Comparison of ENCODE assay signal across 8 mouse cellular contexts in the genomic region with DNA sequence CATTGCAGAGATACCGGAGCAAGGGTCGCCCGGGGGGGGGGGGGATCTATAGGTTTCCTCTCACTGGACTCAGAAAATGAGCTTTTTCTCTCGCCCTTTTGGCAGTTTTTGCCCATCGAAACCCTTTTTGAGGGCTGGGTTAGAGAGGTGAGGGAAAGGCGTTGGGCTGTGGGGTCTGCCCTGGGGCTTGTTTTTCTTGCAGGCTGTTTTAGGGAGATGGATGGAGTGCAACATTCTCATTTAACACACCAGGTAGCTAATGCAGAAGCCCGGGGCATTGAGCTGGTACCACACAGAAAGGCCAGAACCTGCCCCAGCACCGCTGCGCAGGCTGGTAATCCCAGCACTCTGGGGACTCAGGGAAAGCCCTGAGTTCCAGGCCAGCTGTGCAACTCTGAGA. TPM values are rescaled to one million over a fixed set of nuclear protein-coding genes. Genes with fewer than 3 reads are reported as not detected.
DNase-seq lines count a peak whose midpoint lies in the region; ATAC-seq and TF ChIP-seq lines count a peak whose summit lies in the region.

No protein-coding gene starts in this region.

- no peaks in the 10 kb centered on the region for H3K4me1 ChIP-seq in lung, adult 2 months (ENCODE audit: control insufficient read depth, insufficient read depth, low read length)
- H3K4me1 ChIP-seq in hindbrain, embryonic 10.5 days (replicated peaks) = peaks cover 24% of the 10 kb centered on the region
- no peaks in the 10 kb centered on the region; the same call in 1 of the 2 replicates for H3K4me1 ChIP-seq in liver, embryonic 13.5 days (replicated peaks)

- peak overlapping the region; percentile 46 for H3K4me3 ChIP-seq in lung, adult 2 months (replicated peaks; ENCODE audit: extremely low read depth, low read depth, low read length)
- peak overlapping the region; percentile 66 for H3K4me3 ChIP-seq in hindbrain, embryonic 10.5 days
- peak overlapping the region; percentile 65 for H3K4me3 ChIP-seq in liver, embryonic 13.5 days (replicated peaks)

- no peak for DNase-seq in lung, adult 2 months
- DNase-seq in lung, postnatal 25 days (ENCODE audit: low spot score) = no peak
- peak; percentile 22 to 44 for DNase-seq in cerebellum, postnatal 25 days
- peak; percentile 11 for DNase-seq in hindbrain, embryonic 10.5 days (ENCODE audit: low spot score)
- no peak for DNase-seq in liver, embryonic 13.5 days
- DNase-seq in urinary bladder, adult 18-20 months (ENCODE audit: low spot score in 2 of 2) = no peak
- DNase-seq in gastrocnemius, adult 18-20 months (ENCODE audit: low spot score) = no peak
- no peak for DNase-seq in gastrocnemius, postnatal 25 days

- peaks cover 29% of the 10 kb centered on the region for H3K36me3 ChIP-seq in hindbrain, embryonic 10.5 days
- H3K36me3 ChIP-seq in liver, embryonic 13.5 days = no peaks in the 10 kb centered on the region

- no peak for TF ChIP-seq CTCF in lung, adult 2 months (IDR thresholded peaks at IDR 0.05; ENCODE audit: insufficient read depth, low read length)

- H3K27me3 ChIP-seq in hindbrain, embryonic 10.5 days (ENCODE audit: insufficient read depth, poor library complexity, severe bottlenecking) = peaks cover 48% of the 10 kb centered on the region
- peaks cover 35% of the 10 kb centered on the region for H3K27me3 ChIP-seq in liver, embryonic 13.5 days

- H3K9me3 ChIP-seq in hindbrain, embryonic 10.5 days = no peaks in the 10 kb centered on the region
- no peaks in the 10 kb centered on the region for H3K9me3 ChIP-seq in liver, embryonic 13.5 days (replicated peaks)

- peak overlapping the region; percentile 67; the same call in 1 of the 2 replicates for H3K9ac ChIP-seq in liver, embryonic 13.5 days

- peak overlapping the region; percentile 92 for H3K27ac ChIP-seq in hindbrain, embryonic 10.5 days
- no peak overlapping the region for H3K27ac ChIP-seq in liver, embryonic 13.5 days

- ATAC-seq in liver, embryonic 13.5 days (ENCODE audit: low read depth) = no peak

- no peak for TF ChIP-seq POLR2A in lung, adult 2 months (IDR thresholded peaks at IDR 0.05; ENCODE audit: borderline replicate concordance, extremely low read depth, low read depth, low read length)

- 42% methylated on average over 9 of the region's 9 CpGs for WGBS in lung, adult 2 months
- 22% methylated on average over 9 of the region's 9 CpGs for WGBS in hindbrain, embryonic 10.5 days
- WGBS in liver, embryonic 13.5 days (ENCODE audit: insufficient replicate concordance) = 38% methylated on average over 9 of the region's 9 CpGs

- H3K4me2 ChIP-seq in liver, embryonic 13.5 days = peak overlapping the region; percentile 76

RNA-seq across cellular contexts. Expression of gene Maged1, which starts 0.6 kb away (rescaled TPM):
- 148 and 168 TPM in 2 replicates for polyA plus RNA-seq in lung, adult 2 months (2012; rRNA removed)
- polyA plus RNA-seq in hindbrain, embryonic 10.5 days (2016; fragmentation: Nextera tagmentation; extraction: Ambion mirVana) = 588 and 751 TPM in 2 replicates
- 74.3 and 89.8 TPM in 2 replicates for polyA plus RNA-seq in liver, embryonic 13.5 days (2015; fragmentation: Nextera tagmentation; extraction: Ambion mirVana)
- 10 to 100 TPM; 12.0 to 17.6 TPM for total RNA-seq in gastrocnemius, adult 18-20 months (2021)
- total RNA-seq in gastrocnemius, postnatal 25 days (2021) = 10 to 100 TPM; 30.9 to 33.0 TPM

Comparison
In these comparisons a context has a peak if more than half of its experiments do, and no peak if none do; other contexts are left out.
1. DNase-seq: peak in cerebellum, postnatal 25 days (2 of 2) and hindbrain, embryonic 10.5 days (single experiment); none in lung, adult 2 months (single experiment), lung, postnatal 25 days (single experiment), liver, embryonic 13.5 days (single experiment), urinary bladder, adult 18-20 months (0 of 2), gastrocnemius, adult 18-20 months (single experiment) and gastrocnemius, postnatal 25 days (single experiment).
2. Peak in every context shown above with its lines, with median percentiles within 50 percentile points of each other: H3K4me3 ChIP-seq.